Mouse (Mus musculus) thymus, adult 2 months (tissue): Measurements from ENCODE around the gene Atraid.

Experiments
- CTCF ChIP-seq: fragments of 200-500 bp; IDR thresholded peaks from 2 replicates; pipeline ENCODE4 v1.5.1; 2012; ENCODE audit warnings: mild to moderate bottlenecking, control low read depth, low read length, moderate library complexity, borderline replicate concordance; ENCODE audit not compliant: control insufficient read depth, poor library complexity, insufficient read depth; ENCODE audit errors: extremely low read depth
- POLR2A ChIP-seq: fragments of 200-500 bp; IDR thresholded peaks from 2 replicates; pipeline ENCODE4 v1.6.1; 2012; ENCODE audit warnings: mild to moderate bottlenecking, low read length, control low read depth, moderate library complexity; ENCODE audit not compliant: control insufficient read depth, poor library complexity, insufficient read depth; ENCODE audit errors: extremely low read depth

DNA sequence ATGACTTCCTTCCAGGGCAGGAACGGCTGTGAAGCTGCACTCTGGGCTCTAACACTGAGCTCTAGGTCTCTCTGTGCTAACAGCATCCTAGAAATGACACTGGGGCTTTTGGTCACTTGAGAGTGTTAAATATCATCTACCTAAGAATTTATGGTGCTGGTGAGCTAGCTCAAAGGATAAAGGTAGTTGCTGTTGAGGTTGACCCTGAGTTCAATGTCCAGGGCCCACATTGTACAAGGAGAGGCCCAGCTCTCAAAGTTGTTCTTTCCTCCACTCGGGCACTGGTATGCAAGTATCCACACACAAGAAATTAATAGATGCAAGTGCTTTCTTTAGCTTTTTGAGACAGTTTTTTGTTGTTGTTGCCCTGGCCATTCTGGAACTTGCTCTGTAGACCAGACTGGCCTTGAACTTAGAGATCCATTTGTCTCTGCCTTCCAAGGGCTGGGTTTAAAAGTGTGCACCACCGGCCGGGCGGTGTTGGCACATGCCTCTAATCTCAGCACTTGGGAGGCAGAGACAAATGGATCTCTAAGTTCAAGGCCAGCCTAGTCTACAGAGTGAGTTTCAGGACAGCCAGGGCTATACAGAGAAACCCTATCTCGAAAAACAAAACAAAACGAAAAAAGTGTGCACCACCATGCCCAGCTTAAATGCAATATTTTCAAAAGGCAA lies 9.8 kb upstream of the Atraid start:
- TF ChIP-seq CTCF (no peak), POLR2A (no peak)
